Mouse (Mus musculus): ENCODE results near the gene Hip1r.
A peak's percentile ranks its signal among the peaks of the same experiment; 100 is the strongest.

Hip1r gene

DNA sequence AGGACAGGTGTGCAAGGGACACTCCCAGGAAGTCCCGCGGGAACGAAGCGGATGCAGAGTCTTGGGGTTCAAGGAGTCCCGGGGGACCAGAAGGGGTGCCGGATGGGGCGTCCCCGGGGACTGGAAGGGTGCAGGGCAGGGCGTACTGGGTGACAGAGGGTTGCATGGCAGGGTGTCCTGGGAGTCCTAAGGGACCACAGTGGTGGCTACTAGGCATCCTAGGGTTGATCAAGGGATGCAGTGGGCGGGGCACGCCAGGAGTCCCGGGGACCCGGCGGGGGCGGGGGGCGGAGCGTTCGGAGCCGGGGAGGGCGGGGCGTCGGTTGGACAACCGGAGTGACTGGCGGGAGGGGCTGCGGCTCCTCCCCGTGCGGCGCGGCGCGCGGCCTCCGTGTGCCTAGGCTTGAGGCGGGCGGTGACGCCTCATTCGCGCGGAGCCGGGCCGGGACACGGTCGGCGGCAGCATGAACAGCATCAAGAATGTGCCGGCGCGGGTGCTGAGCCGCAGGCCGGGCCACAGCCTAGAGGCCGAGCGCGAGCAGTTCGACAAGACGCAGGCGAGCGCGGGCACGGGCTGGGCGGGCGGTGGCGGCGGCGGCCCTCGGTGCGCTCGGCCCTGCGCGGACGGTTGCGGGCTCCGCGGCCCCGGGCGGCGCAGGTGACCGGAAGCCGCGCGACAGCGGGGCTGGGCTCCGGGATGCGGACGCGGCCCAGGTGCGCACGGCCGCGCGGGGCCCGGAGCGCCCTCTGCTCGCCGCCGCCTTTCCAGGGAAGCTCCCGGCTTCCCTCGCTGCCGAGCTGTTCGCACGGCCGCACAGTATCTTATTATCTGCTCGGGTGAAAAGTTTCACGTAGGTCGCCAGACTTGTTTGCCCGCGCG is at the start of gene Hip1r:
TSS of gene Hip1r (plus strand) at position 330 of the 880 bp plus-strand sequence.
- peak; percentile 43 for DNase-seq (ENCODE audit: low spot score)

- DNase-seq (ENCODE audit: low spot score), result no peak
Measured at GRCm38 (mm10) chr5:123927118-123927517, 46.3 kb upstream of the Hip1r start, which contains the start of gene Gm43518. Gene Gm43518, plus strand, starts transcription at chr5:123927418.

DNA sequence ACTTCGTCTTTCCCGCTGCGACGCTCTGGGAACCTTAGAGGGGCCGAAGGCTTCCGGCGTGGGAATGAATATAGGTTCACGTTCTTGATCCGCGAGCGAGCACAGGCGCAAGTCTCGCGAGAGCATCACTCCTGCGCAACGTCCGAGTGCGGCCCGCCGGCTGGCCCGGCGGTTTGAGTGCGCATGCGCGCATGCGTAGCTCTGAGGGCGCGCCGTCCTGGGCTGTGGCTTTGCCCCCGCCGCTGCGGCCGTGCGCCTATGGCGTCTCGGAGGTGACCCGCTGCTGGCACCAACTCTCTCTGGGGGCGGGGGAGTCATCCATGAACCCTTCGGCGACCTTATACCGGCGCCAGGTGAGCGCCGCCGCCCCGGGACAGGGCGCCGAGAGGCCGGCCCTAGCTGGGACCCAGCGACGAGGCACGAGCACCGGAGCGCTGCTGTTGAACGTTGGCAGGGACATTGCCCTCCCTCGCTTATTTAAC is 42.9 kb upstream of the Hip1r start, which contains the start of gene Ccdc62:
TSS of gene Ccdc62 (plus strand) at position 172 of the 482 bp plus-strand sequence.
- DNase-seq (ENCODE audit: low spot score), result peak; percentile 87

DNA sequence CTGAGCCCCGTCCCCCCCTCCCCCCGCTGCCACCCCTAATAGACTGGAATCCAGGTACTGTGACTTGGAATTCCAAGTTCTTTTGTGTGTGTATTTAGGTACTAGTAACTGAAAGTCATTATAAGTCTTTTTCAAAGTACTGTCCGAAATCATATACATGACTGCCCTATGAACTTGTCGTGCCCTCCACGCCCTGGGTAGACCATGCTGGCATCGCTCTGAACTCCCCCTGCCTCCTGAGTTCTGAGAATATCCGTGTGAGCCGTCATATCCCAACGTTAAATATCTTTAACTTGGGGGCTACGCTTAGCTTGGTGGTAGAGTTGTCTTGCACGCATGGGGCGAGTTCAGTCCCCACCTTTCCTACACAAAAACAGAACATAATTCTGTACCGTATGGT is 42.3 kb upstream of the Hip1r start:
- no peak for DNase-seq (ENCODE audit: low spot score)

DNA sequence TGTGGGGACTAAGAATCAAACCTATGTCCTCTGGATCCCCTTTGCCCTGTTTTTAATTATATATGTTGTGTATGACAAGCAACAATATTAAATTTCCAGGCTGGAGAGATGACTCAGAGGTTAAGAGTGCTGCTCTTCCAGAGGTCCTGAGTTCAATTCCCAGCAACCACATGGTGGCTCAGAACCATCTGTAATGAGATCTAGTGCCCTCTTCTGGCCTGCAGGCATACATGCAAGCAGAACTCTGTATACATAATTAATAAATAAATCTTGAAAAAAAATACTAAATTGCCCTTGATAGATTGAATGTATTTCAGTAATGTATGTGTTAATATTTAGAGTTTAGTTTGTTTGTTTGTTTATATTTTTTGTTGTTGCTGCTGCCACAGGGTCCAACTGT is 40.5 kb upstream of the Hip1r start:
- no peak for DNase-seq (ENCODE audit: low spot score)

DNA sequence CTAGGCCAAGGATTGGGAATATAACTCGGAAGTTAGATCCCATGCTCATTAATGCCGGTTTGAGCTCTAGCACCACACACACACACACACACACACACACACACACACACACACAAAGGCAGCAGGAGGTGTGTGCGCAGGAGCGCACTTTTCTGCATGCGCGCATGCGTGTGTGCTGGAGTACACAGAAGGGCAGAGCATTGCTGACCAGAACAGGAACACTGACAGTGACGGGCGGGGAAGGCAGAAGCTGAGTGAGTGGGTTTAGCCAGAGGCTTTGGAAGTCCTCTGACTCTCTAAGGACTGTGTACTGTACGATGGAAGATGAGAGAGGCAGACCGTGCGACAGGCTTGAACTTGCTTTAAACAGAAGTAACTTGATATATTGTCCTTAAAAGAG is 39.9 kb upstream of the Hip1r start:
- no peak for DNase-seq (ENCODE audit: low spot score)

- no peak for DNase-seq (ENCODE audit: low spot score)
Measured at GRCm38 (mm10) chr5:123933957-123934591, 39.4 kb upstream of the Hip1r start.

DNA sequence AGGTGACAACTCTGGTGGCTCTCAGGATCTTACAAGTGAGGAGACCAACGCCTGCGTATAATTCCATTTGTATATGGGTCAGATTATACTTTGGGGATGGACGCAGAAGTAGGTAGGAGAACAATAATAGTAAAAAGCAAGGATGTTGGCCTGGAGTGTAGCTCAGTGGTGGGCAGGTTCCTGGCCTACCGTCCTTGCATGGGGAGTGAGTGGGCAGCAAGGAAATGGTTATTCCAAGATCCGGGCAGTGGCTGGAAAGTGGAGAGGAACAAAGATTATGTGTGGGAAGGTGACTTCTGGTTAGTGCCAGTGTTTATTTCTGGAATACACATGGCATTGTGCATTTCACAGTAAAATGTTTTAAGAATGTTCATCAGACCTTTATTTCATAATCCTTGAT is 37.5 kb upstream of the Hip1r start:
- DNase-seq (ENCODE audit: low spot score), result no peak

DNA sequence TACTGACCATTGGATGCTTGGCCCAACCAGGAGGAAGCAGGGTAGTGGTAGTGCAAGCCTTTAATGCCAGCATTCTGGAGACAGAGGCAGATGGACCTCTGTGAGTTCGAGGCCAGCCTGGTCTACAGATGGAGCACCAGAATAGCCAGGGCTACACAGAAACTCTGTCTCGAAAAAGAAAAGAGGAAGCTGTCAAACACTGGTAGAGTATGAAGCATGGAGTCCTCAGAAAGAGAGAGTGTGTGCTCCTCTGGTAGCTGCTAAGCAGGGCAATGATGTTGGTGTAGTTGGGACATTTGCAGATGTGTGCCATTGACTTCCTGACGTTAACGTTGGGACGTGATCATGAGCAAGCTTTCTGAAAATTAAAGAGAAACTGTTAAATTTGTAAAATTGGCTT is 34.9 kb upstream of the Hip1r start:
- no peak for DNase-seq (ENCODE audit: low spot score)

DNA sequence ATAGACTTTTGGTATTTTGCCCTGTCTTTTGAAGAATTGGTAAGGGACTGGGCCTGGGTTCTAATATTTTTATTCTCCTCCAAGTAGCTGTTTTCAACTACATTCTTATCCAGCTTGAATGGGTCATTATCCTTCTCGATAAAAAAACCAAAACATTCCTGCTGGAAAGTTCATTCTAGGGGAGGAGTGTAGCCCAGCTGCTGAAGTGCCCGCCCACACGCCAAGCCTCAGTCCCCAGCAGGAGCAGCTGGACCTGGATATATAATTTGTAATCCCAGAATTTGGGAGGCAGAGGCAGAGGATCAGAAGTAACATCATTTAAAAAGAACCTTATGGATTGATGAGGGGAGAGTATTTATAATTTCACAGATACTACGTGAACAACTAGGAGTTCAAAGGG is 26.9 kb upstream of the Hip1r start:
- DNase-seq (ENCODE audit: low spot score), result no peak

- peak; percentile 25 for DNase-seq (ENCODE audit: low spot score)
Measured at GRCm38 (mm10) chr5:123947041-123947761, 26.2 kb upstream of the Hip1r start.

DNA sequence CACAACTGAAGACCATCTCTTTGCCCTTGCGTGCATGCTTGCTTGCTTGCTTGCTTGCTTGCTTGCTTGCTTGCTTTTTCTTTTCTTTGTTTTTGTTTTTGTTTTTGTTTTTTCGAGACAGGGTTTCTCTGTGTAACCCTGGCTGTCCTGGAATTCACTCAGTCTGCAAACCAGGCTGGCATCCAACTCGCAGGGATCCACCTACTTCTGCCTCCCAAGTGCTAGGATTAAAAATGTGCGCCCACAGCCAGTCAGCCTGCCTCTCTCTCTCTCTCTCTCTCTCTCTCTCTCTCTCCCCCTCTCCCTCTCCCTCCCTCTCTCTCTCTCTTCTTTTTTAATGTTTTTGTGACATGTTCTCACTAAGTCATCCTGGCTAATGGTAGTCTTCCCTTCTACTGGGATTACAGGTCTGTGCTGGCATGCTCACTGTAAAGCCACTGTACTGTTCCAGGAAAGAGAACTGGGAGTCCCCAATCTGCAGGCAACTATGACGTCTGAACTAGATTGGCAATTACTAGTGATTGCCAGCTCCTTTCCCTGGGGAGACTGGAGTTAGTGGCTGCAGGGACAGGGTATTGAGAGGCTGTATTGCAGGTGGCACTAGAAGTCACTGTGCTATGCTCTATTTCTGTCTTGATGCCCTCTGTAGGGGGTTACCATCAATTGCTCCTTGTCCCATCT is 20.9 kb upstream of the Hip1r start:
- DNase-seq (ENCODE audit: low spot score), result no peak

GRCm38 (mm10) chr5:123957213-123957612 is 16.2 kb upstream of the Hip1r start:
- DNase-seq (ENCODE audit: low spot score), result no peak

DNA sequence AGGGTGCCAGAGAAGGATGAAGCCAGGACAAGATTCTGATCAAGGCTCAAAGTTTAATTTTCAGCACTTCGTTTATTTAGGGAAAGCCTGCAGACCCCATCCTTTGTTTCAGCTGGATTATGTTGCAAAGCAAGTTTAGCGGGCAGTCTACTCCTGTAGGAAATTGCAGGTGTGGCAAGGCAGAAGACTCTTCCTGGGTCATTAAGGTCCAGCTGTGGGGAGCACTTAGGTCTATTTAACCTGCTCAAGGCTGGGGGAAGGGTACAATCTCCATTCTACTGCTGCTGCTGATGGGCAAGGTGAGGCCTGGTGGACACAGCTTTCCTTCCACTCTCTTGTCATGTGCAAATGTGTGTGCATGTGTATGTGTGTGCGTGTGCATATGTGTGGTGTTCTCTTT is 14.4 kb upstream of the Hip1r start:
- no peak for DNase-seq (ENCODE audit: low spot score)

- no peak for DNase-seq (ENCODE audit: low spot score)
Measured at GRCm38 (mm10) chr5:123960129-123960528, 13.3 kb upstream of the Hip1r start.

DNA sequence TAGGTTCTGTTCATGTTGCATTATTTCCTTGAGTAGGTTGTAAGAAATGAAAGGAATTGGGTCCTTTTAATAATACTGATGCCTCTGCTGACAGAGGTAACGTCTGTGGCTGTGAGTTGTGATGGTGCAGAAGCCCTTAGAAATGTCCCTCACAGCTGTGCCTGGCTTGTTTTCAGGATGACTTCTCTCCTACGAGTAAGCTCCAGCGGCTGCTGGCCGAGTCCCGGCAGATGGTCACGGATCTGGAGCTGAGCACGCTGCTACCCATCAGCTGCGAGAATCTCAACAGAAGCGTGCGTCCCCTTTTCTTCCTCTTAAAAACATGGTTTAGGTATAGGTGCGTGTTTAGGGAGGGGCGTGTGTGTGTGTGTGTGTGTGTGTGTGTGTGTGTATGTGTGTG is 12.4 kb upstream of the Hip1r start:
- no peak for DNase-seq (ENCODE audit: low spot score)

GRCm38 (mm10) chr5:123964208-123964607 is 9.2 kb upstream of the Hip1r start:
- no peak for DNase-seq (ENCODE audit: low spot score)

- DNase-seq (ENCODE audit: low spot score), result no peak
Measured at GRCm38 (mm10) chr5:123966759-123967158, 6.7 kb upstream of the Hip1r start.

GRCm38 (mm10) chr5:123968468-123968867 is 5.0 kb upstream of the Hip1r start:
- no peak for DNase-seq (ENCODE audit: low spot score)

DNA sequence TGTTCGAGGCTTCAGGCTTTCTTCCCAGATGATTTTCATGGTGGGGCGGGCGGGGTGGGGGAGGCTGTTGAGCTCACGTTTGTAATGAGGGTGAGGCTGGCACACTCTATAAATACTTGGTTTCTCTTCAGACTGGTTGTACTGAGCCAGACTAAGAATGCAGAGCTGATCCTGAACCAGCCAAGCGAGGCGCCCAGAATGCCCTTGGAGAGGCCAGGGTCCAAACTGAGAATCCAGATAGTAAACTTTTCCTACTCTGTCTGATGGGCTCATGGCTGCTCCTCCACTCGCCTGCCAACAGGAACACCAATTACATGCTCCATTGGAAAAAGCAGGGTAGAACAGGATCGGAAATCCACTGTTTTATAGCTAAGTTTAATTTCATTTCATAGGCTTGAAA is 4.2 kb upstream of the Hip1r start:
- no peak for DNase-seq (ENCODE audit: low spot score)

GRCm38 (mm10) chr5:123970576-123970975 is 2.9 kb upstream of the Hip1r start:
- no peak for DNase-seq (ENCODE audit: low spot score)

DNA sequence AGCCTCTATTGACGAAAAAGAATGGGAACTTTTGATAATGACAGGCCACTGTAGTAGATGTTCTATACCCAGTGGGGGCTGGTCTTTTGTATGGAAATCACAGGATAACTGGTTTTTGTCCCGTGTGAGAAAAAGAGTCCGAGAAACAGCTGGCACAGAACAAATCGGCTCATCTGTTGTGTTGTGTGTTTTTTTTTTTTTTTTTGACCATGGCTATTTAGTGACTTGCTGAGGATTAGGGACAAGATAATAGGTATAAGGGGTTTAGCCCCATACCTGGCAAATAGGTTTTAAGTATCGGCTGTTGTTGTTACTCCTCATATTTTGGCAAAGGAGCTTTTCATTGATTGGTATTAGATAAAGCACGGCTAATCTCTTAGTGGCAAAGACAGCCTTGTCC is 975 bp upstream of the Hip1r start:
- no peak for DNase-seq (ENCODE audit: low spot score)
